Mouse (Mus musculus): ENCODE results near the gene Nono. TPM values are rescaled to one million over a fixed set of nuclear protein-coding genes. Genes with fewer than 3 reads are reported as not detected.
"Not testable (repeated sequence)": the region's sequence is repeated elsewhere in the genome, so short reads cannot be mapped to it uniquely, and the experiment has no call there.

Gene Nono
- polyA plus RNA-seq, 1 experiment from 2014 or later, result 720 TPM

DNA sequence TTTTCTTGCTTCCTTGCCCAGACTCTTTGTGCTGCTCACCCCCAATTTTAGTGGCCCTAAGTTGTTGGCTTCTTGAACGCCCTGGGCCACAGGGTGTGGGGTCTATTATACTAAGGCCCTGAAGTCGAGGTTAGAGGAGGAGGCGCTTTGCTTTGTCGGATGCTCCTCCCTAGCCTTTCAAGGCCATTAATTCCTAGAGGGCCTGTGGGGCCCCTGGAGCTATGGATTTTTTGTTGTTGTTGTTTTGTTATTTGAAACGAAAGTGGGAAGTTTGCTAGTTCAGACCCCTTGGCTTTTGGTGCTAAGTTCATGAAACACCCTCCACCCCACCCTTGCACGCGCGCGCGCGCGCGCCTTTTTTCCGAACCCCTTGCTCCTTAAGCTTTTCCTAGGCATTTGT lies 858 bp downstream of the Nono start:
- H3K4me1 ChIP-seq (ENCODE audit: control insufficient read depth, insufficient read depth, low read length), result no peaks in the 10 kb centered on the region
- peak; percentile 35 for DNase-seq (ENCODE audit: low spot score)
- ATAC-seq (replicated peaks; ENCODE audit: insufficient number of reproducible peaks, low FRiP score, low TSS enrichment, low read depth), result peak; percentile 70
- peak overlapping the region; percentile 54 for H3K4me3 ChIP-seq (ENCODE audit: low read depth, low read length)
- H3K36me3 ChIP-seq (replicated peaks; ENCODE audit: control insufficient read depth, insufficient read depth, low read depth, low read length), result no peaks in the 10 kb centered on the region
- peak overlapping the region; percentile 93 for H3K27ac ChIP-seq (replicated peaks; ENCODE audit: low read depth, low read length)
- H3K9ac ChIP-seq (replicated peaks; ENCODE audit: low read length), result peak overlapping the region; percentile 91
- WGBS, result 28% methylated on average over 14 of the region's 14 CpGs
- H3K4me2 ChIP-seq (ENCODE audit: low read depth, low read length), result peak overlapping the region; percentile 14; the same call in 1 of the 2 replicates
- H3K27me3 ChIP-seq (ENCODE audit: control insufficient read depth, insufficient read depth, low read length), result no peaks in the 10 kb centered on the region
- H3K9me3 ChIP-seq (replicated peaks; ENCODE audit: control insufficient read depth, low read length), result no peaks in the 10 kb centered on the region

- H3K4me1 ChIP-seq (ENCODE audit: control insufficient read depth, insufficient read depth, low read length), result no peaks in the 10 kb centered on the region
- H3K4me2 ChIP-seq (ENCODE audit: low read depth, low read length), result no peak within 1 kb of the TSS
- 66% methylated on average over 4 of the region's 4 CpGs for WGBS
- H3K27ac ChIP-seq (replicated peaks; ENCODE audit: low read depth, low read length), result no peak within 1 kb of the TSS
- no peak within 1 kb of the TSS for H3K9ac ChIP-seq (replicated peaks; ENCODE audit: low read length)
- no peak for ATAC-seq (replicated peaks; ENCODE audit: insufficient number of reproducible peaks, low FRiP score, low TSS enrichment, low read depth)
- H3K27me3 ChIP-seq (ENCODE audit: control insufficient read depth, insufficient read depth, low read length), result no peaks in the 10 kb centered on the region
- no peak within 1 kb of the TSS for H3K4me3 ChIP-seq (ENCODE audit: low read depth, low read length)
- DNase-seq (ENCODE audit: low spot score), result no peak
- no peaks in the 10 kb centered on the region for H3K9me3 ChIP-seq (replicated peaks; ENCODE audit: control insufficient read depth, low read length)
- peaks cover 5% of the 10 kb centered on the region for H3K36me3 ChIP-seq (replicated peaks; ENCODE audit: control insufficient read depth, insufficient read depth, low read depth, low read length)
These were observed 19.9 kb downstream of the Nono start, which contains the start of gene Itgb1bp2 for GRCm38 (mm10) chrX:101448886-101449475. Gene Itgb1bp2, plus strand, starts transcription at chrX:101449088.

DNA sequence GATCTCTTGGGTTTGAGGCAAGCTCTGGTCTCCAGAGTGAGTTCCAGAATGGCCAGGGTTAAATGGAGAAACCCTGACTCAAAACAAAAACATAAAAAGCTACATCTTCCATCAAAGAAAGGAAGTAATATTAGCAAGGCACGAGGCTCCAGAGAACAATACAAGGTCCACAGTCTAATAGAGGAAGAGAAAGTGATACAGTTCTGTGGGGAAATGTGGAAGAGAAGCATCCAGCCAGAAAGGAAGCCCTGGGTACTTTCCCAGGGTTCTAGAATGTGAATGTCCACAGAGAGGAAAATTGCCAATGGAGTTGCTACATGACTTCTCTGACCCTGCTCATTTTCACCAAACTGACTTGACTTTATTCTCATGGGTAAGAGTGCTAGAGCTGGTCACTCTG lies 22.0 kb downstream of the Nono start:
- no peak for DNase-seq (ENCODE audit: low spot score)
- Histone ChIP-seq H3K27me3 (ENCODE audit: control insufficient read depth, insufficient read depth, low read length) (no peaks in the 10 kb centered on the region), H3K9ac (replicated peaks; ENCODE audit: low read length) (no peak overlapping the region), H3K27ac (replicated peaks; ENCODE audit: low read depth, low read length) (no peak overlapping the region), H3K4me2 (ENCODE audit: low read depth, low read length) (no peak overlapping the region), H3K4me3 (ENCODE audit: low read depth, low read length) (no peak overlapping the region), H3K4me1 (ENCODE audit: control insufficient read depth, insufficient read depth, low read length) (no peaks in the 10 kb centered on the region), H3K9me3 (replicated peaks; ENCODE audit: control insufficient read depth, low read length) (no peaks in the 10 kb centered on the region), H3K36me3 (replicated peaks; ENCODE audit: control insufficient read depth, insufficient read depth, low read depth, low read length) (peaks cover 5% of the 10 kb centered on the region; the same call in 1 of the 2 replicates)
- ATAC-seq (replicated peaks; ENCODE audit: insufficient number of reproducible peaks, low FRiP score, low TSS enrichment, low read depth), result no peak
- 73% methylated on average over 1 of the region's 1 CpGs for WGBS

- H3K27me3 ChIP-seq (ENCODE audit: control insufficient read depth, insufficient read depth, low read length), result no peaks in the 10 kb centered on the region
- no peak for ATAC-seq (replicated peaks; ENCODE audit: insufficient number of reproducible peaks, low FRiP score, low TSS enrichment, low read depth)
These were observed 22.5 kb downstream of the Nono start for GRCm38 (mm10) chrX:101451591-101451990.

GRCm38 (mm10) chrX:101472202-101472601 lies 43.1 kb downstream of the Nono start:
- Histone ChIP-seq H3K4me2 (ENCODE audit: low read depth, low read length) (no peak overlapping the region), H3K36me3 (replicated peaks; ENCODE audit: control insufficient read depth, insufficient read depth, low read depth, low read length) (no peaks in the 10 kb centered on the region), H3K9me3 (replicated peaks; ENCODE audit: control insufficient read depth, low read length) (no peaks in the 10 kb centered on the region), H3K9ac (replicated peaks; ENCODE audit: low read length) (no peak overlapping the region), H3K4me1 (ENCODE audit: control insufficient read depth, insufficient read depth, low read length) (no peaks in the 10 kb centered on the region), H3K27ac (replicated peaks; ENCODE audit: low read depth, low read length) (no peak overlapping the region), H3K4me3 (ENCODE audit: low read depth, low read length) (no peak overlapping the region), H3K27me3 (ENCODE audit: control insufficient read depth, insufficient read depth, low read length) (no peaks in the 10 kb centered on the region)
- 88% methylated on average over 4 of the region's 4 CpGs for WGBS
- DNase-seq (ENCODE audit: low spot score) (no peak), ATAC-seq (replicated peaks; ENCODE audit: insufficient number of reproducible peaks, low FRiP score, low TSS enrichment, low read depth) (no peak)

More at GRCm38 (mm10) chrX:101451591-101451990, 22.5 kb downstream of the Nono start:
- 92% methylated on average over 3 of the region's 3 CpGs for WGBS
- Histone ChIP-seq H3K9ac (replicated peaks; ENCODE audit: low read length) (no peak overlapping the region), H3K4me3 (ENCODE audit: low read depth, low read length) (no peak overlapping the region), H3K4me1 (ENCODE audit: control insufficient read depth, insufficient read depth, low read length) (no peaks in the 10 kb centered on the region), H3K9me3 (replicated peaks; ENCODE audit: control insufficient read depth, low read length) (no peaks in the 10 kb centered on the region), H3K4me2 (ENCODE audit: low read depth, low read length) (no peak overlapping the region), H3K36me3 (replicated peaks; ENCODE audit: control insufficient read depth, insufficient read depth, low read depth, low read length) (peaks cover 5% of the 10 kb centered on the region; the same call in 1 of the 2 replicates), H3K27ac (replicated peaks; ENCODE audit: low read depth, low read length) (no peak overlapping the region)
- no peak for DNase-seq (ENCODE audit: low spot score)

DNA sequence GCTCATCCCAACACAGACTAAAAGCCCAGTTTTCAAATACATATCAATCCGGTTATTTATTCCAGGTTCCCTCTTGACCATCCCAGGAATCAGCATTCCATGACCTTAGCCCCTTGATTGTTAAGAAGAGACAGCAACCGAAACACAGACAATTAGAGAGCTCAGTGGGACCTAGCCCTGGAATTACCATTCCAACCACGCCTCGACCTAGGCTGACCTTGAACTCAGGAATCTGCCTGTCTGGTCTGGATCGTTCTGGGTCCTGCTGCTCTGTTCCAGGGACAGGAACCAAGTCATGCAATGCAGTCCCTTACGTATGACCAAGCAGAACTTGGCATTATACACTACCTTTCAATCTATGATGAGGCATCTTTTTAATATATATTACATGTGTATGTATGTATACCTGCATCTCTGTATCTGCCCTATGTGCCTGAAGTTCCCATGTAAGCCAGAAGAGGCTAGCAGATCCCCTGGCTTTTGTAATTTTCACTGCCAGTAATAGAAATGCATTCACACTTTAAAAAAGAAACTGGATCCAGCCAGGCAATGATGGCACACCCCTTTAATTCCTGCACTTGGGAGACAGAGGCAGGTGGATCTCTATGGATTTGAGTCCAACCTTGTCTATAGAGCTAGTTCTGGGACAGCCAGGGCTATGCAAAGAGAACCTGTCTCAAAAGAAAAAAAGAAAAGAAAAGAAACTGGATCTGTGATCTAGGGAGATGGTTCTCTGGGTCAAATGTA lies 52.7 kb downstream of the Nono start:
- H3K4me1 ChIP-seq (ENCODE audit: control insufficient read depth, insufficient read depth, low read length), result no peaks in the 10 kb centered on the region
- no peaks in the 10 kb centered on the region for H3K27me3 ChIP-seq (ENCODE audit: control insufficient read depth, insufficient read depth, low read length)
- DNase-seq (ENCODE audit: low spot score) (no peak), ATAC-seq (replicated peaks; ENCODE audit: insufficient number of reproducible peaks, low FRiP score, low TSS enrichment, low read depth) (no peak)
- H3K27ac ChIP-seq (replicated peaks; ENCODE audit: low read depth, low read length), result no peak overlapping the region
- no peaks in the 10 kb centered on the region for H3K9me3 ChIP-seq (replicated peaks; ENCODE audit: control insufficient read depth, low read length)
- WGBS, result 76% methylated on average over 6 of the region's 6 CpGs
- H3K36me3 ChIP-seq (replicated peaks; ENCODE audit: control insufficient read depth, insufficient read depth, low read depth, low read length), result no peaks in the 10 kb centered on the region
- no peak overlapping the region for H3K9ac ChIP-seq (replicated peaks; ENCODE audit: low read length)
- no peak overlapping the region for H3K4me2 ChIP-seq (ENCODE audit: low read depth, low read length)
- no peak overlapping the region for H3K4me3 ChIP-seq (ENCODE audit: low read depth, low read length)

DNA sequence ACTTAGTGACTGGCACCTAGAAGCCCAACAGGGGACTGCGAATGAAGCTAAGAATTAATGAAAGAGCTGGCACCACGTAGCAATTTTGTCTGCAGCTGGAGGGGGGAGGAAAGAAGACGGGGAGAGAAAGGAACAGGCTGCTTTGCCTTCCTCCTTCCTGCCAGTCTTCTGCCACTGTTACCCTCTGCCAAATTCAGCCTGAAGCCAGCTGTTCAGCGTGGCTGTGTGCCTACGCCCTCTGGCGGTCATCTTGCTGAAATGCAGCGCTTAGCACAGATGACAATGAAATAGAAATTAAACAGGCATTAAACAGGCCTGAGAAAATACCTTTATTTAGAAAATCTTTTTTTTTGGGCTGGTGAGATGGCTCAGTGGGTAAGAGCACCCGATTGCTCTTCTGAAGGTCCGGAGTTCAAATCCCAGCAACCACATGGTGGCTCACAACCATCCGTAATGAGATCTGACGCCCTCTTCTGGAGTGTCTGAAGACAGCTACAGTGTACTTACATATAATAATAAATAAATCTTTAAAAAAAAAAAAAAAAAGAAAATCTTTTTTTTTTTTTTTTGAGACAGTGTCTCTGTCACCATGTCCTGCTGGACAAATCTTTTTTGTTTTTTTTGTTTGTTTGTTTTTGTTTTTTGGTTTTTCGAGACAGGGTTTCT lies 57.5 kb downstream of the Nono start:
- H3K4me1 ChIP-seq (ENCODE audit: control insufficient read depth, insufficient read depth, low read length); H3K4me3 ChIP-seq (ENCODE audit: low read depth, low read length); H3K27me3 ChIP-seq (ENCODE audit: control insufficient read depth, insufficient read depth, low read length); ATAC-seq (replicated peaks; ENCODE audit: insufficient number of reproducible peaks, low FRiP score, low TSS enrichment, low read depth); H3K36me3 ChIP-seq (replicated peaks; ENCODE audit: control insufficient read depth, insufficient read depth, low read depth, low read length); H3K9ac ChIP-seq (replicated peaks; ENCODE audit: low read length); H3K27ac ChIP-seq (replicated peaks; ENCODE audit: low read depth, low read length); H3K4me2 ChIP-seq (ENCODE audit: low read depth, low read length); H3K9me3 ChIP-seq (replicated peaks; ENCODE audit: control insufficient read depth, low read length): not testable (repeated sequence)
- WGBS, result 23% methylated on average over 10 of the region's 12 CpGs
- DNase-seq (ENCODE audit: low spot score), result peak; percentile 56

All from embryonic facial prominence, embryonic 11.5 days (tissue).